Mouse (Mus musculus): ENCODE measurements at regions not wholly inside any gene's neighbourhood (a gene's known extent, or its start where the extent isn't known, plus 50 kb on each side); places are given as distances from the start of the nearest gene placed in this dataset.

- TF ChIP-seq CTCF (IDR thresholded peaks at IDR 0.05; ENCODE audit: control insufficient read depth, insufficient read depth, insufficient read length): no peak
- TF ChIP-seq MYOG (IDR thresholded peaks at IDR 0.05; ENCODE audit: control insufficient read depth, extremely low read depth, insufficient read length): no peak
These were observed 78.9 kb upstream of the 1700066M21Rik start for GRCm38 (mm10) chr1:57298557-57298956.
